Mouse (Mus musculus): ENCODE results near the gene Opn1mw. TPM values are rescaled to one million over a fixed set of nuclear protein-coding genes. Genes with fewer than 3 reads are reported as not detected.
"Not testable (repeated sequence)": the region's sequence is repeated elsewhere in the genome, so short reads cannot be mapped to it uniquely, and the experiment has no call there.

The Opn1mw gene
- total RNA-seq (2021), result not detected
- long read RNA-seq, experiment 1, result 0 reads
- long read RNA-seq, experiment 2, result 0 reads

DNA sequence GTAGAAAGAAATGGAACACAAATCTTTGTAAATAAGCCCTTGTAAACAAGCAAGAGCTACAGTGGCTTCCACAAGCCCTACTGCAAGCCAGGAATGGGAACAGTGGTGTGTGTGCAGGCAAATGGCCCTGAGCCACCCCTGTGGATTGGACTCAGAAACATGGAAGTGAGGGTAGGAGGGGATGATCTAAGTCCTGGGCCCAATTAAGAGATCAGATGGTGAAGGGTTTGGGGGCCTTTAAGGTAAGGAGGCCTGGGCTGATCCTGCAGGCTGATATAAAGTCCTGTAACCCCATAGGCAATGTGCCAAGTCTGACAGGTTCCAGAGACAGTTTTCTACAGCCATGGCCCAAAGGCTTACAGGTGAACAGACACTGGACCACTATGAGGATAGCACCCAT, at the start of gene Opn1mw:
Gene Opn1mw (plus strand): TSS at position 301 of the 400 bp plus-strand sequence.
- intact Hi-C loops (cut with DNase I; ENCODE audit: low total_unique reads), result no loop called here
- no peak for DNase-seq

DNA sequence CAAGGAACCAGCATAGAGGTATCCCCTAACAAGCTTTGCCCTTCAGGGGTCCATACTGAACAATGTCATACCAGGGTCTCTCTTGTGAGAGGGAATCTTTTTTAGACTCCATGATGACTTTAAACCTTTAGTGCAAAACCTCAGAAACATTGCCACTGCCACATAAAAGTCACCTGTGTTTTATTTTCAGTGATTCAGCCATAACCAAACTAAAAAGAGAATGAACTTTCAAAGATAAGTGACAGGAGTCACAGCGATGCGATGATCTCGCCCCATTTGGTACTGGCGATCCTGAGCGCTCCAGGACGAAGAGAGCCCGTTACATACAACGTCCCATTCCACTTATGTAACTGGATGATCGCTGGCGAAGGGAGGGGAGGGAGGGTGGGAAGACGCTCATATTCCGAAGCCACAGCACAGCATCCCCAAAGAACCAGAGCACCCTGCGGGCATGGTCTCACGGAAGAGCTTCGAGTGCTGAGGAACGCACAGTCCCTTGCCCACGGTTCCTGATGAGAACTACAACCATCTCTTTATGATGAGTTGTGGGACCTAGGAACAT, 42.9 kb upstream of the Opn1mw start:
- no peak for DNase-seq
- intact Hi-C loops (cut with DNase I; ENCODE audit: low total_unique reads), result no loop called here

DNA sequence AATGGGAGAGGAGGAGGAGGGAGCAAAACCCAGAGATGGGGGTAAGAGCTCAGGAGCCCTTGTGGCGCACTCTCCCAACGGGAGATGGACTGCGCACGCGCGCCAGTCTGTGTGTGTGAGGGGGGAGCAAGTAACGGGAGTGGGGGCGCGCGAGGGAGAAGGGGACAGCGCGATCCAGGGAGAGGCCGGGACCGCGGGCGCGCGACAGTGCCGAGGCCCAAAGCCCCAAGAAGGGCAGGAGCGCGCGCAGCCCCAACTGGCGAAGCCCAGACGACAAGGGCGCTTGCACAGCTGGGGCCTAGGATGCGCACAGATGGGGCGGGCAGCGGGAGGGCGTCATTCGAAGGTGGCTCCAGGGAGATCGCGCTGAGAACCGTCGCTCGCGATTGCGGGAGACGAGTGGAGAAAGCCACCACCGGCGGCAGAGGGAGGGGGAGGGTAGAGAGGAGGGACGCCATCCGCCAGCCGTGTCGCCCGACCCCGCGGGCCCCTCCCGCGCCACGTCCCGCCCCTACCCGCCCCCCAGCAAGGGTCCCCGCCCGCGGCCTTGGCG, 42.2 kb upstream of the Opn1mw start:
- intact Hi-C loops (cut with DNase I; ENCODE audit: low total_unique reads), result no loop called here
- DNase-seq, result peak; percentile 83

DNA sequence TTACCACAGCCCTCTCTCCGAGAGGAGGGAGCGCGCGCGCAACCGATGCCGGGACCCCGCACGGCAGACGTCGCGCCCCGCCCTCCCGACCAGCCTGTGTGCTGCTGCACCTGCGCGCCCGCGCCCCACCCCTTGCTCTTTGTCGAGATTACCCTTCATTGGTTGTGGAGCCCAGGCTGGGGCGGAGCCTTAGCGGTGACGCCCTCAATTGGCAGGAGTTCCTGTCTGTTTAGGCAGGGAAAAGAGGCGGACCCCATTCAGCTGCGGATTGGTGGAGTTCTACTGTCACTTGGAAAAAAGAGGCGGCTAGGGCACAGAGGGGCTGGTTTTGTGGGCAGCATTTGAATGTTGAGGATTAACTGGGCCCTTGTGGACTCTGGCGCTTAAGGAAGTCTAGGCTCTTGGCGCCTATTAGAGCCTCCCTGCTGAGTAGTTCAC, 41.6 kb upstream of the Opn1mw start:
- intact Hi-C loops (cut with DNase I; ENCODE audit: low total_unique reads), result no loop called here
- peak; percentile 98 for DNase-seq

DNA sequence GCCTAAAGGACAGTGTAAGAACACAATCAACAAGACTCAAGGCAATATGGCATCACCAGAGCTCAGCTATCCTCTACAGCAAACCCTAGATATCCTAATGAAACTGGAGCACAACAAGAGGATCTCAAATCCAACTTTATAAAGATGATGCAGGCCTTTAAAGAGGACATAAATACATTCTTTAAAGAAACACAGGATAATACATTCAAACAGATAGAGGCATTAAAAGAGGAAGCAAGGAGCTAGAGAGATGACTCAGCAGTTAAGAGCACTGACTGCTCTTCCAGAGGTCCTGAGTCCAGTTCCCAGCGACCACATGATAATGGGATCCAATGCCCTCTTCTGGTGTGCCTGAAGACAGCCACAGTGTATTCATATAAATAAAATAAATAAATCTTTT, 32.1 kb upstream of the Opn1mw start:
- intact Hi-C loops (cut with DNase I; ENCODE audit: low total_unique reads), result loop anchor here (10.0 kb wide), 1 partner anchor 70 kb away; the partner anchor contains the start of gene Irak1
- no peak for DNase-seq

DNA sequence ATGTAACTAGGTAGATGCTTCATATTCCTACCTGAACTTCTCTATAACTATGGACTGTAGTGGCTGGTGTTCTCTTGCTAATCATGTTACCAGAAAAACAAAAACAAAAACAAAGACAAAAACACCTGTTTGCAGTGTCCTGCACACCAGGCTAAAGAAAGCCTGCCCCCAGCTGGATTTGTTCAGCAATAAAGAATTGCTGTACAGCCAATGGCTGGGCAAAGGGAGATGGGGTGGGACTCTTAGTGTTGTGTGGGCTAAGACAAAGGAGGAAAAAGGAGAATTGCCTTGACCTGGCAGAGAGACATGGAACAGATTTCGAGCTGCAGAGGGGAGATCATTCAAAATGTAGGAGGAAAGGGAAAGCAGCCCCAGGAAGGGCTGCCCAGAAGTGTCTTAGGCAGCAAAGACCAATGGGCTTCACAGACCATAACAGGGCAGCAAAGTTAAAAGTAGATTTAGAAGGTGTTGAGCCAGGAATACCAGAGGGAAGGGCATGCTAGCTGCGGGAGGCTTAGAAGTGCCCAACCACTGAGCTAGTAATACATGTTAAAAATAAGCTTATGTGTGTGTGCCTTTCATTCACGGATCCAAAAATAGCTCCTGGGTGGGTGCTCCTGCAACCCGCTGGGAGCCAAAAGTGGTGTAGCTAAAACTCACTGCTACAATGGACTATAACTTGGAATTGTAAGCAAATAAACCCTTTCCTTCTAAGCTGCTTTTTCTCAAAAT, 23.6 kb upstream of the Opn1mw start:
- no peak for DNase-seq
- intact Hi-C loops (cut with DNase I; ENCODE audit: low total_unique reads), result no loop called here

DNA sequence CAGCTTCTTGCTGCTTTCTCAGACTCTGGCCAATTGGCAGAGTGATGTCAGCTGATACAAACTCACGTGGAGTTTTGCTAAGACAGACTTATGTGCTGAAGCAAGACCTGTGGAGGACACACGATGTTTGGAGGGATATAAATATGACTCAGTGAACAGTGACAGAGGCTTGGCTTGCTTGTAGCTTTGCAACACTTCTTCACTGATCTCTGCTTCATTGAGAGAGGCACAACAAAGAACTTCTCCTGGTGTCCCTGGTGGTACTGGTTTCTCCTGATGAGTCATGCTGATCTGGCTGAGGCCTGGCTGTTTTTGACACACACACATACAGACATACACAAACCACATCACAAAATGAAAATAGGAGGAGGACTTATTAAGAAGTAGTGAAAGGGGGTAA, 21.3 kb upstream of the Opn1mw start:
- no peak for DNase-seq
- intact Hi-C loops (cut with DNase I; ENCODE audit: low total_unique reads), result no loop called here

DNA sequence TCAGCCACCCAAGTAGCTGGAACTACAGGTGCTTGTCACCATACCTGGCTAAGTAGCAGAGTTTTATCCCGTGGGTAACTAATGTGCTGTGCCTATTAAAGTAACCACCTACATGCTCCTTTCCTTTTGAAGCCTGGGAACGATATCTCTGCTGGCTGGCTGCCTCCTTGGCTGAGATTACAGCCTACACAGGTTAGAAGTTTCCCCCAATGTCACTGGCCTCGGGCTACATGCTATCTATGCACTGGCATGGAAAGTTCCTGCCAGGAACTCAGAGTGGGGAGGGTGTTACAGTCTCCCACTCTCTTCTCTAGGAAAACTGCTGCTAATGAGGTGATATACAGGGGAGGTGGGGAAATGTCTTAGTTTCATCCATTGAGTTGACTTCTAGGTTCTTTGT, 18.5 kb upstream of the Opn1mw start:
- no peak for DNase-seq

DNA sequence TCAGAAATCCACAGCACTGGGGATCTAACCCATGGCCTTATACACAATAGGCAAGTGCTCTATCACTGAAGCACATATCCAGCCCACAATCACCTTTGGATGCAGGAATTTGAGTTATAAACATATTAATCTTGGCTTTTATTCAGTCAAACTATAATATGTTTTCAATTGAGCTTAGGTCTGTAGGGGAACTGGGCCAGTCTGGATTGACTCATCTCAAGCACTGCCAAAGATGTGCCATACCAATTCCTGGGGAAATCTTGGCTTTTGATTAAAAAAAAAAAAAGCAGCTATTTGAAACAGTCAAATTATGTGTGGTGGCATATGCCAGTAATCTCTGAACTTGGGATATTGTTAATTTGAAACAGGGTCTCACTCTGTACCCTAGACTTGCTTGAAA, 13.2 kb upstream of the Opn1mw start:
- no peak for DNase-seq
- intact Hi-C loops (cut with DNase I; ENCODE audit: low total_unique reads), result loop anchor here (10.0 kb wide), 1 partner anchor 301 kb away; no protein-coding TSS in a partner anchor

More for the DNA sequence above, 18.5 kb upstream of the Opn1mw start:
- intact Hi-C loops (cut with DNase I; ENCODE audit: low total_unique reads), result no loop called here

DNA sequence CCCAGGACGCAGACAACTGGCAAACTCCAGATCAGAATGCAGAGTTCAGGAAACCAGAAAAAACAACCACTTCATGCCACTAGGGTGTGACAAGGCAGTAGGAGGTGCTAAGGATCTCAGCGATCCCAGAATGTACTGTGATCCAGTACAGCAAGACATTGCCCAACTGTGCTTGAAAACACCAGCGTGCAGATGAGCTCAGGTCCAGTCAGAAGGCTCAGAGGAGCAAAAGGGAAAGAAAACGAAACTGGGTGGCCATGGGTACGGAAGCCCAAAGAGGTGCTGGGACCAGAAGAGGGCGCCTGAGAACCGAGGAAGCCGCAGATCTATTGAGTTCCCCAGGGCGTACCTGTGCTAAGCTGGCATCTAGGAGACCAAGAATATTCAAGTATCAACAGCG, 11.8 kb upstream of the Opn1mw start:
- peak; percentile 46 for DNase-seq
- intact Hi-C loops (cut with DNase I; ENCODE audit: low total_unique reads), result loop anchor here (10.0 kb wide), 1 partner anchor 299 kb away; no protein-coding TSS in a partner anchor

DNA sequence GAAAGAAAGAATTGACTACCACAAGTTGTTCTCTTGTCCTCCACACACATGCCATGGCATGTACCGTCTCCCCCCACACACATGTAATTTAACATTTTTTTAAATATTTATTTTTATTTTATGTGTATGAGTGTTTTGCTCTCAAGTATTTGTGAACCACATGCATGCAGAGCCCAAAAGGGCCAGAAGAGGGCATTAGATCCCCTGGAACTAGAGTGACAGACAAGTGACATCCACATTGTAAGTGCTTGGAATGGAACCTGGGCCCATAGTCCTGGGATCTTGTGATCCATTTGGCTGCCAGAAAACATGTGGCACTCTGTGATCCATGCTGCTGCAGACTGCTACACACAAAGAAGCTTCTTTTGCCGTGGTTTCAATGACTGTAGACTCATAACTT, 2.3 kb upstream of the Opn1mw start:
- DNase-seq, result no peak
- intact Hi-C loops (cut with DNase I; ENCODE audit: low total_unique reads), result no loop called here

DNA sequence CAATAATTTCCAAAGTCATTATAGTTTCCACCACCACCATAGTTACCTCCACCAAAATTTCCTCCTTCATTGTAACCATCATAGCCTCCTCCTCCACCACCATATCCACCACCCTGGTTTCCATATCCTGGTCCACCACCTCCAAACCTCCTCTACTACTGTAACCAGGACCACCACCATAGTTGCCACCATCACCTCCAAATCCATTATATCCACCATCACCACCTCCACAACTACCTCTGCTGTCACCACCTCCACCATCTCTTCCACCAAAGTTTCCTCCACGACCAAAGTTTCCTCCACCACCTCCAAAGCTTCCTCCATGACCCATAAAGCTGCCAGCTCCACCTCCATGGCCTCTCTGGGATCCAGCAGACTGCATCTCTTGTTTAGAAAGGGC, 8.0 kb downstream of the Opn1mw start, which contains the start of gene Mecp2:
Gene Mecp2 (minus strand): TSS at position 101 of the 400 bp plus-strand sequence.
- intact Hi-C loops (cut with DNase I; ENCODE audit: low total_unique reads), result not testable (repeated sequence)

DNA sequence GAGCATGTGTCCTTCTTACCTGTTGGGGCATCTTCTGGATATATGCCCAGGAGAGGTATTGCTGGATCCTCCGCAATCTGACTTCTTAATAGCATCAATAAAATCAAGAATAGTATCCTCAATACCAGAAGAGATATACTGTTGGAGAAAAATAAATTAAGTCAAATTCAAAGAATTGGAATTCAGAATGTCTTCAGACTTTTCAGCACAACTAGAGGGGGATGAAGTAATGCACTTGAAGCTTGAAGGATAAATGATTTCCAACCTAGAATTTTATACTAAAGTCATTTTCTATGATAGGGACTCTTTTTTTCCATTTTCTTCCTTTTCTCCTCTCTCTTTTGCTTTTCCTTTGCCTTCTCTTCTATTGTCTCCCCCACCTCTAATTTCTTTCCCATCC, 40.5 kb downstream of the Opn1mw start, which contains the start of gene Tex28:
Gene Tex28 (minus strand): TSS at position 101 of the 400 bp plus-strand sequence.
- DNase-seq, result no peak
- intact Hi-C loops (cut with DNase I; ENCODE audit: low total_unique reads), result no loop called here

More for the DNA sequence above, 8.0 kb downstream of the Opn1mw start, which contains the start of gene Mecp2:
- not testable (repeated sequence) for DNase-seq

DNA sequence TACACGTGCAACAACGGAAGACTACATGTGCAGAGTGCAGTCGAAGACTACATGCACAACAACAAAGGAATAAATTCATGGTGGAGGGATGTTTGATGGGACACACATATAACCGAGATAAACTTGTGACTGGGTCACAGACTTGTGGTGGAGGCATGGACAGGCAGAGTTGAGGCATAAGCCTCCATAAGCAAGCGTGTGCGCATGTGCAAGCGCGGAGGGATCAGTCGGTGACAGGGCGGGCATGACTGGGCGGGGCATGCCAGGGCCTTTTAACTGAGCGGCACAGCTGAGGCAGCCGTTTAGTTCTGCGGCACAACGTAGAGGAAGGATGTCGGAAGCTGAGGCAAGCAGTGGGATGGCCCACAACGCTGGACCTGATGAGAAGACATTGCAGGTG, 49.7 kb downstream of the Opn1mw start, which contains the start of gene Tktl1:
Gene Tktl1 (plus strand): TSS at position 301 of the 400 bp plus-strand sequence.
- no peak for DNase-seq
- intact Hi-C loops (cut with DNase I; ENCODE audit: low total_unique reads), result no loop called here

Other genes with a start within 250 kb of the Opn1mw start
- gene Avpr2, start 235.4 kb upstream of the Opn1mw start, total RNA-seq (2021), result not detected
- gene L1cam, start 231.4 kb upstream of the Opn1mw start, total RNA-seq (2021), result 1 to 10 TPM; 1.4 to 1.5 TPM
- under 1 TPM; 0.55 to 0.66 TPM for gene Arhgap4, start 205.6 kb upstream of the Opn1mw start, total RNA-seq (2021)
- 10 to 100 TPM; 58.8 to 66.1 TPM for gene Naa10, start 205.5 kb upstream of the Opn1mw start, total RNA-seq (2021)
- 1 to 10 TPM; 3.8 to 4.2 TPM for gene Renbp, start 196.6 kb upstream of the Opn1mw start, total RNA-seq (2021)
- 10 to 100 TPM; 39.9 to 43.9 TPM for gene Hcfc1, start 161.1 kb upstream of the Opn1mw start, total RNA-seq (2021)
- 10 to 100 TPM; 40.3 to 41.2 TPM for gene Irak1, start 103.5 kb upstream of the Opn1mw start, total RNA-seq (2021)
- gene Mecp2, start 7.9 kb downstream of the Opn1mw start, total RNA-seq (2021), result 10 to 100 TPM; 25.6 to 30.4 TPM
- gene Tex28, start 40.4 kb downstream of the Opn1mw start, total RNA-seq (2021), result not detected
- gene Tktl1, start 49.8 kb downstream of the Opn1mw start, total RNA-seq (2021), result not detected
- gene Flna, start 122.4 kb downstream of the Opn1mw start, total RNA-seq (2021), result 10 to 100 TPM; 78.1 to 92.7 TPM
- 10 to 100 TPM; 17.5 to 18.4 TPM for gene Emd, start 127.2 kb downstream of the Opn1mw start, total RNA-seq (2021)
- gene Rpl10, start 143.3 kb downstream of the Opn1mw start, total RNA-seq (2021), result 100 to 1,000 TPM; 121 to 122 TPM
- 10 to 100 TPM; 31.6 to 34.1 TPM for gene Taz, start 154.4 kb downstream of the Opn1mw start, total RNA-seq (2021)
- 10 to 100 TPM; 79.6 to 82.4 TPM for gene Dnase1l1, start 154.9 kb downstream of the Opn1mw start, total RNA-seq (2021)
- gene Atp6ap1, start 169.6 kb downstream of the Opn1mw start, total RNA-seq (2021), result 10 to 100 TPM; 87.9 to 94.6 TPM
- 10 to 100 TPM; 36.3 to 38.9 TPM for gene Gdi1, start 177.5 kb downstream of the Opn1mw start, total RNA-seq (2021)
- 10 to 100 TPM; 20.0 to 23.5 TPM for gene Fam50a, start 185.6 kb downstream of the Opn1mw start, total RNA-seq (2021)
- gene Plxna3, start 201.6 kb downstream of the Opn1mw start, total RNA-seq (2021), result 1 to 10 TPM; 1.6 TPM
- gene Lage3, start 226.2 kb downstream of the Opn1mw start, total RNA-seq (2021), result 10 to 100 TPM; 36.1 to 36.3 TPM
- 10 to 100 TPM; 43.5 to 46.7 TPM for gene Ubl4a, start 245.8 kb downstream of the Opn1mw start, total RNA-seq (2021)
- gene Slc10a3, start 245.9 kb downstream of the Opn1mw start, total RNA-seq (2021), result 1 to 10 TPM; 3.9 to 4.1 TPM